Mouse (Mus musculus) myocyte (in vitro differentiated cells): Measurements from ENCODE around the gene Vsig10. TPM values are rescaled to one million over a fixed set of nuclear protein-coding genes. Genes with fewer than 3 reads are reported as not detected.

Experiments
- H3K27me3 ChIP-seq: one replicate; pipeline ENCODE4 v1.6.1; 2011; ENCODE audit not compliant: control insufficient read depth, insufficient read depth, insufficient read length
- H3K36me3 ChIP-seq: one replicate; pipeline ENCODE4 v1.6.1; 2011; ENCODE audit not compliant: control insufficient read depth, insufficient read depth
- H3K4me2 ChIP-seq: one replicate; pipeline ENCODE4 v1.6.1; 2011; ENCODE audit warnings: low read depth, control low read depth
- H3K4me3 ChIP-seq: one replicate; pipeline ENCODE4 v1.5.1; 2011; ENCODE audit warnings: mild to moderate bottlenecking, control low read depth, moderate library complexity
- H3K79me2 ChIP-seq: one replicate; pipeline ENCODE4 v1.6.1; 2011; ENCODE audit not compliant: control insufficient read depth, insufficient read depth
- H3ac ChIP-seq: one replicate; pipeline ENCODE4 v1.6.1; 2011; ENCODE audit not compliant: control insufficient read depth, insufficient read length
- CEBPB ChIP-seq: IDR thresholded peaks from 2 replicates; pipeline ENCODE4 v1.6.1; 2011; ENCODE audit warnings: mild to moderate bottlenecking, moderate library complexity; ENCODE audit not compliant: poor library complexity, insufficient read depth, severe bottlenecking
- E2F4 ChIP-seq: IDR thresholded peaks from one replicate; pipeline ENCODE4 v1.6.1; 2011; ENCODE audit warnings: mild to moderate bottlenecking, control low read depth, moderate library complexity; ENCODE audit not compliant: insufficient read depth
- MAX ChIP-seq: IDR thresholded peaks from one replicate; pipeline ENCODE4 v1.6.1; 2011; ENCODE audit warnings: low read depth, mild to moderate bottlenecking, control low read depth
- MYOD1 ChIP-seq, 3 experiments: IDR thresholded peaks; one replicate each; pipeline ENCODE4 v1.6.1; 2011; ENCODE audit warnings: control low read depth in 2 of 3, low read depth in 2 of 3, mild to moderate bottlenecking in 2 of 3, moderate library complexity in 1 of 3; ENCODE audit not compliant: insufficient read length in 2 of 3, control insufficient read depth in 1 of 3
- MYOG ChIP-seq, 3 experiments: IDR thresholded peaks; one replicate each; pipeline ENCODE4 v1.6.1; 2011; ENCODE audit warnings: control low read depth in 2 of 3, low read depth in 2 of 3, mild to moderate bottlenecking in 2 of 3; ENCODE audit not compliant: insufficient read length in 2 of 3, control insufficient read depth in 1 of 3, insufficient read depth in 1 of 3
- POLR2A ChIP-seq: IDR thresholded peaks from one replicate; pipeline ENCODE4 v1.6.1; 2011; ENCODE audit warnings: low read depth, mild to moderate bottlenecking, control low read depth, moderate library complexity; ENCODE audit not compliant: insufficient read length
- POLR2AphosphoS2 ChIP-seq: IDR thresholded peaks from one replicate; pipeline ENCODE4 v1.6.1; 2011; ENCODE audit warnings: low read depth, control low read depth; ENCODE audit not compliant: insufficient read length
- REST ChIP-seq: IDR thresholded peaks from one replicate; pipeline ENCODE4 v1.6.1; 2011; ENCODE audit warnings: mild to moderate bottlenecking, control low read depth, moderate library complexity; ENCODE audit not compliant: insufficient read depth, insufficient read length
- SRF ChIP-seq: IDR thresholded peaks from one replicate; pipeline ENCODE4 v1.6.1; 2011; ENCODE audit warnings: low read depth; ENCODE audit not compliant: control insufficient read depth, insufficient read length
- TCF12 ChIP-seq: IDR thresholded peaks from one replicate; pipeline ENCODE4 v1.6.1; 2011; ENCODE audit warnings: mild to moderate bottlenecking, control low read depth; ENCODE audit not compliant: poor library complexity, insufficient read depth, severe bottlenecking
- TCF3 ChIP-seq: IDR thresholded peaks from one replicate; pipeline ENCODE4 v1.6.1; 2011; ENCODE audit warnings: low read depth, control low read depth; ENCODE audit not compliant: insufficient read length
- USF1 ChIP-seq: IDR thresholded peaks from one replicate; pipeline ENCODE4 v1.6.1; 2011; ENCODE audit warnings: low read depth, mild to moderate bottlenecking, control low read depth, moderate library complexity
- polyA plus RNA-seq: library from polyadenylated mRNA; unstranded; fragments of >200 nt; fragmentation: generic; extraction: Trizol; gene quantifications from one replicate; pipeline ENCODE4 v1.2.1, GENCODE M21; 2012; ENCODE audit warnings: missing spikeins

Vsig10 gene
- polyA plus RNA-seq, 1 experiment: 2.2 TPM

DNA sequence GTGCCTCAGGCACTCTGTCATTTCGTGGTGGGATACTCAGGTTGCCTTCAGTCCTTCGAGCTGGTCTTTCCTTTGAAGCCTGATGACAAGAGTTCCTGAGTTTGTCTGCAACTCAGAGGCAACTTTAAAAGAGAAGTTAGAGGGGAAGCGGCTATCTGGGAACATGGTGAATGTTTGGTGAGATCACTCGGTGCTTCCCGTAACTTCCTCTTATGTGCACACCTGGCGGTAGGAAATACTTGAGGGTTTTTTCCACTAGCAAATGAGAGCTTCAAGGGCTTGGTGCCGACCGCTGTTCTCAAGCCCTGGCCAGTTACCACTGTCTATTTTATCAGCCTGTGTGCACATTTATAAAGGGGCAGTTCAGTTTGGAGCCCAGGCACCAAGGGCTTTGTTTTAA is 35.2 kb downstream of the Vsig10 start:
- no peaks in the 10 kb centered on the region for H3K36me3 ChIP-seq
- no peak overlapping the region for H3K4me2 ChIP-seq
- TF ChIP-seq MYOG (IDR thresholded peaks at IDR 0.05; ENCODE audit: control insufficient read depth in 1 of 3, insufficient read depth in 1 of 3, insufficient read length in 2 of 3, low read depth in 2 of 3) (no peak), SRF (no peak), REST (no peak), MYOD1 (IDR thresholded peaks at IDR 0.05; ENCODE audit: control insufficient read depth in 1 of 3, insufficient read length in 2 of 3, low read depth in 2 of 3) (no peak), TCF12 (no peak), TCF3 (no peak), USF1 (no peak), POLR2AphosphoS2 (no peak), POLR2A (no peak), CEBPB (no peak), E2F4 (no peak), MAX (no peak)
- H3ac ChIP-seq: no peak overlapping the region
- H3K4me3 ChIP-seq: no peak overlapping the region
- peaks cover 17% of the 10 kb centered on the region for H3K79me2 ChIP-seq
- H3K27me3 ChIP-seq: no peaks in the 10 kb centered on the region

DNA sequence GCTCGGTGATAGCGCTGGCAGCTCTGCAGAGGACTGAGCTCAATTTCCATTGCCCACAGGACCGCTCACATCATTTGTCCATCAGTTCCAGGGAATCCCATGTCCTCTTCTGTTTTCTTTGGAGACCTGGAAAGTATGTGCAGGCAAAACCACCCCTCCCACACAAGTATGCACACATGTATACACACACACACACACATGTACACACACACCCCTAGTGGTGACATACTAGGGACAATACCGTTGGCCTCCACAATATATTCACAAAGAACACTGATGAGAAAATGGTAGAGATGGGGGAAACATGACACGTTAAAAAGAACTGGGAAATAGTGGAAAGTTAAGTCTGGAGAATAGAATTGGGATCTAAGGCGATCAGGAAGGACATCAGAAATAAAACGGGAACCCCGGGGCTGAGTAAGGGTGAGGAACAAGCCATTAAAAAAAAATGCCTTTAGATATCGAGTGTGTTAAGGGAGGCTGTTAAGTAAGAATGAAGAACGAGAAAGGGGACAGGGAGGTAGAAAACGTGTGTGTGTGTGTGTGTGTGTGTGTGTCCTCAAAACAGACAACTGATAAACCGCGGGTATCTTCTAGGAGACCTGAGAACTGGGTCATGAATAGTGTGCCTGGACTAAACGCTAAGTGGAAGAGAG is 36.9 kb downstream of the Vsig10 start:
- H3ac ChIP-seq: no peak overlapping the region
- TF ChIP-seq REST: no peak
- no peak for TF ChIP-seq SRF
- no peak for TF ChIP-seq CEBPB
- no peak for TF ChIP-seq TCF12
- TF ChIP-seq POLR2A: no peak
- TF ChIP-seq MYOD1 (IDR thresholded peaks at IDR 0.05; ENCODE audit: control insufficient read depth in 1 of 3, insufficient read length in 2 of 3, low read depth in 2 of 3): no peak
- no peaks in the 10 kb centered on the region for H3K27me3 ChIP-seq
- peaks cover 28% of the 10 kb centered on the region for H3K79me2 ChIP-seq
- H3K4me3 ChIP-seq: peak overlapping the region; percentile 82
- no peaks in the 10 kb centered on the region for H3K36me3 ChIP-seq
- H3K4me2 ChIP-seq: peak overlapping the region; percentile 85

DNA sequence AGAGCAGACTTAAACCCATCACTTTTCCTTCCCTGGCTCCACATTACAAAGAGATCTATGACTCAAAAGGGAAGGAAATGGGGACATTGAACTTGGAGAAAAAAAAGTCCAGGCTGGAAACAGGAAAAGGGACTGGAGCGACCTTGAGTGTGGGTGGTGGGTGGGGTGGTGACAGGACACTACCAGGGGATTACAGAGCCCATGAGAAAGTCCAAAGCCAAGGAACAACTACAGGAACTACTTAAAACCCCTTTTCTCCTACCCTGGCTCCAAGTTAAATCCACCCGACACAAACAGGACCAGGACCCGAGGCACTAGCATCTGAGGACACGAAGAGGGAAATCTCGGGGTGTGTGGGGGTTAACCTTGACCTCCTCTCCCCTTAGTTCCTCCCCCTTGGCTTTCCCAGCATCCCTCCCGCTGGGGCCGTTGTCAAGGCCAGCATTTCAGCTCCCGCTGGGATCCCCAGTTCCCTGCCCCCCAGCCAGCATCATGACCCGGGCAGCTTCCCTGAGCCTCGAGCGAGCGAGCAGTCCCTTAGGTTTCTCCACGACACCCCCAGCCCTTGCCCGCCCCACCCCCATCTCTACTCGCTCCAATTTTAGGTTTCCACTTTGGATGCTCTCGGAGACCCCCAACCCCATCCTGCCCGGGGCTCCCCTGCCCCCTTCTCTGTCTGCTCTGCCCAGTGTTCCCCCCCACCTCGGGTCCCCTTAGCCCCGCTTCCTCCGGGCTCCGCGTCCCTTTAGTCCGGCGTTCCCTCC is 37.7 kb downstream of the Vsig10 start:
- Histone ChIP-seq H3K27me3 (no peaks in the 10 kb centered on the region), H3ac (peak overlapping the region; percentile 81), H3K4me3 (peak overlapping the region; percentile 82), H3K36me3 (no peaks in the 10 kb centered on the region), H3K79me2 (peaks cover 35% of the 10 kb centered on the region), H3K4me2 (peak overlapping the region; percentile 85)
- TF ChIP-seq MYOD1 (IDR thresholded peaks at IDR 0.05; ENCODE audit: control insufficient read depth in 1 of 3, insufficient read length in 2 of 3, low read depth in 2 of 3) (no peak), MYOG (IDR thresholded peaks at IDR 0.05; ENCODE audit: control insufficient read depth in 1 of 3, insufficient read depth in 1 of 3, insufficient read length in 2 of 3, low read depth in 2 of 3) (no peak), SRF (no peak), TCF3 (no peak), TCF12 (no peak), MAX (no peak), REST (no peak), E2F4 (no peak), POLR2A (no peak), POLR2AphosphoS2 (no peak), USF1 (no peak), CEBPB (no peak)

DNA sequence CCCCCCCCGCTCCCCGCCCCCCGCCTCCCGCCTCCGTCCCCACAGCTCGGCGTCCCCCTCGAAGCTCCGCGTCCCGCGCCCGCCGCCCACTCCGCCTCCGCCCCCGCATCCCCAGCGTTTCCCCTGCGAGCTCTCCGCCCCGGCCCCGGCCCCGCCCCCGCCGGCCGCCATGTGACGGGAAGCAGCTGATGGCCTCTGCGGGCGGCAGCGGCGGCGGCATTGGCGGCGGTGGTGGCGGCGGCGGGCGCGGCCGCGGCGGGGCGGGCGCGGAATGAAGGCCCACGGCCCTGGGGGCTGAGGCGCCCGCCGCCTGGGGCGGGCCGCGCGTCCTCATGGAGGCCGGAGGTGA is 38.2 kb downstream of the Vsig10 start, which contains the start of gene Wsb2:
Gene Wsb2, plus strand, starts transcription at position 176 of the 349 bp plus-strand sequence.
- no peak for TF ChIP-seq TCF12
- peak in 1 of 3 experiments; percentile 28 for TF ChIP-seq MYOD1 (IDR thresholded peaks at IDR 0.05; ENCODE audit: control insufficient read depth in 1 of 3, insufficient read length in 2 of 3, low read depth in 2 of 3)
- TF ChIP-seq REST: no peak
- no peak for TF ChIP-seq POLR2AphosphoS2
- TF ChIP-seq POLR2A: peak; percentile 55
- TF ChIP-seq MYOG (IDR thresholded peaks at IDR 0.05; ENCODE audit: control insufficient read depth in 1 of 3, insufficient read depth in 1 of 3, insufficient read length in 2 of 3, low read depth in 2 of 3): peak in 1 of 3 experiments; percentile 39

More for the DNA sequence above, 38.2 kb downstream of the Vsig10 start, which contains the start of gene Wsb2:
- Histone ChIP-seq H3K4me3 (peak within 1 kb of the TSS; percentile 82), H3ac (peak within 1 kb of the TSS; percentile 81), H3K4me2 (peak within 1 kb of the TSS; percentile 85), H3K36me3 (no peaks in the 10 kb centered on the region), H3K79me2 (peaks cover 40% of the 10 kb centered on the region), H3K27me3 (no peaks in the 10 kb centered on the region)
